Mouse (Mus musculus): ENCODE results near the gene Pfn4.
A peak's percentile ranks its signal among the peaks of the same experiment; 100 is the strongest.
"Not testable (repeated sequence)": the region's sequence is repeated elsewhere in the genome, so short reads cannot be mapped to it uniquely, and the experiment has no call there.

The Pfn4 gene

DNA sequence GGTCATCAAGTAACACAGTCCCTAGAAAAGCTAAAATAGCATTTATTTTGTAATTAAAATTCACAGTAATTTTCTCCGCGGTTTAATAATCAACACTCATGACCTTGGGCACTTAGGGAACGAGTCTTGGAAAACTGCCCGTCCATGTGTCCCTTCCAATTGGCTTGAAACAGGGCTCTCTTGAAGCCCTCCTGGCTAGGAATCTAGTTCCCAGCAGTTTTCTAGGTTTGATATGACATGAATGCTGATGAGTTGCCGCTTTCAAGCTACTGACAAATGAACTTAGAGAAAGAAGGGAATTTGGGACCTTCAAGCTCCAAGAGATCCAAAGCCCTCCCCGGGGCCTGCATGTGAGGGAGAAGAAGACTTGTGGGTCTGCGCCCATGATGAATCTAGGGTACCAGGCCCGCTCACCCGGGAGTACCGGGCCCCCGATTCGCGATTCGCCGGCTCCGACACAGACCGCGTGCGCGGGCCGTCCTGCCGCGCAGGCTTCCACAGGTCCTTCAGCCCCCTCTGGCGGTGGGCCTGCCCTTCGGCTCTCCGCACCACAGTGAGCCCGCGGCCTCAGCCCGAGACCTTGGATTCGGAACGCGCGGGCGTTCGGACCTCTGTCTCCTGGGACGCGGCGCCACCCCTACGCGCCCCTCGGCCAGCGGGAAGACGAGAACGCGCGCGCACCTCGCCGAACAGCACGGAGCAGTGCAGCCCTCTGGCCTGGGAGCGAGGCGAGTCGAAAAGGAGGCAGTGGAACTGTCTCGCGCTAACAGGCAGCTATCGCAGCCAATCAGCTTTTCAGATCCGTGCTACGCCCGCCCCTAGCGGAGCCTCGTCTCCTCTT, at the start of gene Pfn4, which contains the start of gene Fam228b:
Gene Pfn4 (plus strand): TSS at position 531 of the 841 bp plus-strand sequence.
Gene Fam228b (minus strand): TSS at position 776 of the 841 bp plus-strand sequence.
- peak; percentile 95 for DNase-seq

- no peak for DNase-seq
Observed at GRCm38 (mm10) chr12:4719066-4719761, 49.6 kb upstream of the Pfn4 start.

DNA sequence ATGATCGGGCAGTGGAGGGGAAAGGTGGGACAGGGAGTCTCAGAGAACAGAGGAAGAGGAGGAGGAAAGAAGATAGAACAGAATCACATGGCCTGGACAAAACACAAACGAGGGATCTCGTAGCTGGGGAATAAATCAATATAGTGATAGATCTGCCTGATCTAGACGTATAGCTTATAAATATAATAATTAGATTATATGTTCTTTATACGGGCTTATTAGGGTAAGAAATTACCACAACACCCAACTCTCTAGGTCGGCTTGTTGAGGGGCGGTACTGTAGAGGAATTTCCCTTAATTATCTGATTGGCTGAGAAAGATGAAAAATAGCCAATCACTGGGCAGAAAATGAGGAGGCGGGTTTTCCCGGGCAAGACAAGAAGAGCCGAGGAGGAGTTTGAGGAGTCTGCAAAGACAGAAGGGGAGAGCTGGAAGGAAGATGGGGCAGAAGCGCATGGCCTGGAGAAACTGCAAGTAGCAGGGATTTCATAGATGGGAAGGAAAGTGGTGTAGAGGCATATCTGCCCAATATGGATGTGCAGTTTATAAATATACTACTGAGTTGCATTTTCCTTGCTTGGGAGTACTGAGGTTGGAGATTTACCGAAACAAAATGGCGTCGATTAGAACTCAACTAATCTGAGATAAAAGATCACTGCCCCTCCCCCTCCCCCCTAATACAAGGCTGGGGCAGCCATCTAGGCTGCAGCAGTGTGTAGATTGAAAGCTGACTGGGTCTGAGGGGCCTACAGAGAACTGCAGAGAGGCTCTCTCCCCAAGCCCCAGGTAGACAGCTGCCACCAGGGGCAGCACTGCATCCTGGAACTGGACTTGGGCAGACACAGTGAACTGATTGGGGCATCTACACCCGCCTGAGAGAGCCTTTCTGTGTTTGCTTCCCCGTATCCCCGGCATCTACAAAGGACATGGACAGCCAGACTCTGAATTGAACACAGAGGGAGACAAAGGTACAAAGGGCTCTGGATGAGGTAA, 48.8 kb upstream of the Pfn4 start:
- DNase-seq = no peak

- DNase-seq = no peak
Observed at GRCm38 (mm10) chr12:4729165-4729564, 39.7 kb upstream of the Pfn4 start.

GRCm38 (mm10) chr12:4731629-4732028, 37.2 kb upstream of the Pfn4 start:
- no peak for DNase-seq

- DNase-seq = no peak
Observed at GRCm38 (mm10) chr12:4732332-4732731, 36.5 kb upstream of the Pfn4 start.

GRCm38 (mm10) chr12:4738031-4738576, 30.7 kb upstream of the Pfn4 start, which contains the start of gene Fam228a:
Gene Fam228a, minus strand, starts transcription at chr12:4738430.
- DNase-seq = no peak

DNA sequence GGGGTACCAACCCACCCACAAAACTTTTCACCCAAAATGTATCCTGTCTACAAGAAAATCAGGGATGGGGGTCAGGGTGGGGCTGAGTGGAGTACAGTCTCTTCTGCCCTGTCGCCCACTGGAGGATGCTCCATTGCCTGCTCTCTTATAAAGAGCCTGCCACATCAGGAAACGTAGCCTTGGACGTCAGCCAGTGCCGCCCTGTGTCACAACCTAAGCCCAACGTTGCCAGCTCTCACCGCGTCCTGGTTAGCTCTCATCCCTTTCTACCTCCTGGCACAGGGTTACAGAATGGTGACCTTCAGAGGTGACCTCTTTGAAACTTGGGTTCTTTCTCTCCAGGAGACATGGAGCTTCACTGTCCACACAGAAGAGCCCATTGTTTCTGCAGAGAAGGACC, 28.0 kb upstream of the Pfn4 start:
- DNase-seq = no peak

- DNase-seq = no peak
Observed at GRCm38 (mm10) chr12:4742183-4742582, 26.6 kb upstream of the Pfn4 start.

GRCm38 (mm10) chr12:4744486-4744885, 24.3 kb upstream of the Pfn4 start:
- DNase-seq = no peak

- not testable (repeated sequence) for DNase-seq
Observed at GRCm38 (mm10) chr12:4754451-4754850, 14.4 kb upstream of the Pfn4 start.

DNA sequence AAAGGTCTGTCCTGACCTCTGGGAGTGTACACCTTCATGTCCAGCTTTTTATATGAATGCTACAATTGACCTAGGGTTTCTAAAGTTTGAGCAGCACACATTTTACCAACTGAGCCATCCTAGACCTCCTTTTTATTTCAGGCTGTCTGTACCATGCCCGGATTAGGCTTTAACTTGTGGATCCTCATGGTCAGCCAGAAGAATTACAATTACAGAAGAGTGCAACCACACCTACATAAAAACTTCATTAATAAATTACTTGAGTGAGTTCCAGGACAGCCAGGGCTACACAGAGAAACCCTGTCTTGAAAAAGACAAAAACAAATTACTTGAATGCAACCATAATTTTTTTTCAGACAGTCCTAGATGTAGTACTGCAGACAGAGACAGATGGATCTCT, 11.8 kb upstream of the Pfn4 start:
- no peak for DNase-seq

GRCm38 (mm10) chr12:4769333-4769723, 506 bp downstream of the Pfn4 start:
- no peak for DNase-seq

DNA sequence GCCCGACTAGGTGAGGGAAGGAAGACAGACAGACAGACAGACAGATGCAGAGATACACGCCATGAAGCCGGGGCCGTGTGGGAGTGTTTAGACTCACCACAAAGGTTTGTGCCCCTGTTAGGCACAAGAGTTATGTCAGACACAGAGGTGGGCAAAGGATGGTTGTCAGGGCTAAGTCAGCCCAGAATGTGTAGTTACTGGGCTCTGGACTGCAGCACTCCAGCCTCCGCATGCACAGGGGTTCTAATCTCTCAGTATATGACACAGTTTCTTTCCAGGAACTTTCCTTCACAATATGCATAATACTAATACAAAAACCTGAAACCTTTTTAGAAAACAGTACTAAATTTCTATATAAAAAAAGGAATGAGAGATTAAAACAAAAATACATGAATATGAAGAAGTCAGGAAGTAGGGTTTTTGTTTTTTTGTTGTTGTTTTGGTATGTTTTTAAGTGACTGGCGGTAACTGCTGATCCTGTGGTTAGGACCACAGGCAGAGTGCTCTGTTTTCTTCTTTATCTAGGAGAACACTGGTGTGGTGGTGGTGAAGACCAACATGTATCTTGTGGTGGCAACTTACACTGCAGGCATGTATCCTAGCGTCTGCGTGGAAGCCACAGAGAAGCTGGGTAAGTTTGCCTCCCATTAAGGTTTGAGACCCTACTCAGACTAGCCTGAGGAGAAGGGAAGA, 6.2 kb downstream of the Pfn4 start:
- DNase-seq = no peak

- DNase-seq = no peak
Observed at GRCm38 (mm10) chr12:4775588-4775949, 6.7 kb downstream of the Pfn4 start.

GRCm38 (mm10) chr12:4777734-4778133, 8.9 kb downstream of the Pfn4 start:
- no peak for DNase-seq

DNA sequence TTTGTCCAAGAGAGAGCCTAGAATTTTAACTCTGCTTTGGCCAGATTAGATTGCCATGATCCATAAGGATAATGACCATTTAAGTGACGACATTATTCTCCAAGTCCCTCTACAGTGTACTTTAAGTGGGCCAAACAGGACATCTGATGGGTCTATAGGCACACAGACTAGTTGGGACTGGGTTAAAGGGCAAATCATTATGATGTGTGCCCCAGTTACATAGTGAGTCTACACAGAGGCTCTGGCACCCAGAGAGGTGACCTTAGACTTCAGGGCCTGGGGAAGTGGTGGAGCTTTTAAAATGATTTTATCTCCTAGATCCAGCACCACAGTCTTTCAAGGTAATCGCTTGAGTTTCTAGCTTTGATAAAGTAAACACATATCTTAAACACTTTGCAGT, 11.4 kb downstream of the Pfn4 start:
- no peak for DNase-seq

DNA sequence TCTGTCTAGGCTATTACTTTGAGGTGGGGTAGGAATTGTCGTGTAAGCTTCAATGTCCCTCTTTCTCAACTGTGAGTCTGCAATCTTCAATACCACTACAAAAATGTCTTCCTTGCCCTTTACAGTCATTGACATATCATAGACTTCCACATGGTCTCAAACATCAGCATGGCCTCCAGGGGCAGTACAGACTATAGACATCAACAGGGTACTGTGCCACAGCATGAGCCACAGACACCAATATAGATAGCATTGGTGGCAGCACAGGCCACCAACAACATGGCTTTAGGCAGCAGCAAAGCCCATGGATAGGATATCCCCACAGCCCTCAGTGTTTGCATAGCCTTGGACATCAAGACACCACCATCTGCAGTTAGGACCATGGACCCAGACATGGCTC, 12.4 kb downstream of the Pfn4 start:
- DNase-seq = no peak

- not testable (repeated sequence) for DNase-seq
Observed at GRCm38 (mm10) chr12:4781725-4782404, 13.0 kb downstream of the Pfn4 start.

DNA sequence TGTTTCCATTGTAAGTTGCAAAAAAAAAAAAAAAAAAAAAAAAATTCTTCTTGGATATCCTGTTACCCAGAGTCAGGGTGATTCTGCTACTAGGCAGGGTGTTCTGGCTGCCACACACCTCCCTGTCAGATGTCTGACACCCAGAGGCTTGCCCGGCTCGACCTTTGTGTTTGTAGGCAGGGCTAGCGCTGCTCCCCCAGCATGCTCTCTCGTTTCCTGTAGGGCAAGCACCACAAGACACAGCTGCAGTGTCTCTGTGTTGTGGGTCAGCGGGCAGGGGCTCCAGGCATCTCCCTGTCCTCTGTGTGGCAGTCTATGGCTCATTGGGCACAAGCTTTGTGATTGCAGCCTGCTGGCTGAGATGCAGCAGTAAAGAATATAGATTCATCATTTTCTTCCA, 14.8 kb downstream of the Pfn4 start:
- no peak for DNase-seq

DNA sequence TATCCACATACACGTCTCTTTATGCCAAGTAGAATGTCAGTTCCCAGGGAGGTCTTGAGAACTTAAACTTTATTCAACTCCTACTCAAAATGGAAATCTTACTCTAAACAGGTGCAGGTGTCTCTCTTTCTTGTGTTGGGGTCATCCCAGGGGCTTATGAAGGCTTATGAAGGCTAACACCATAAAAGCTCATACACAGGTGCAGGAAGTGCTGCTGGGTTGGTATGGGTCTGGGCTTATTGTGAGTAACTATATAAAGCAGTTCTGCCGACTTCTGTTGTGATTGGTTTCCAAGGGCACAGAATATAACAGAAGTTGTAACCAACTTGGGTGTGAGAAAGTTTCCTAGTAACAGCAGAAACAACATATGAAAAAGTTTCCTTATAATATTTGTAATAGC, 15.6 kb downstream of the Pfn4 start:
- DNase-seq = no peak

Data from layer of hippocampus, adult 9-11 months (tissue).